Mouse (Mus musculus) CH12.LX (cell line): ENCODE data around the gene Tssk6. TPM values are rescaled to one million over a fixed set of nuclear protein-coding genes. Genes with fewer than 3 reads are reported as not detected.

Source experiments
- DNase-seq: peaks from one replicate; pipeline ENCODE4 v3.0.0-alpha.2; 2013; ENCODE audit errors: extremely low read depth
- H3K27ac ChIP-seq: 2 replicates; pipeline ENCODE4 v1.5.1; 2012; ENCODE audit warnings: low read depth, mild to moderate bottlenecking, control low read depth, moderate library complexity; ENCODE audit not compliant: insufficient read depth
- H3K27me3 ChIP-seq: replicated peaks from 2 replicates; pipeline ENCODE3; 2012; ENCODE audit warnings: inconsistent platforms
- H3K36me3 ChIP-seq, 2 experiments: replicated peaks in 1 of 2; 2 replicates each; pipeline versions ENCODE3 to v1.6.1; 2012; ENCODE audit warnings: inconsistent platforms in 1 of 2, low read length in 1 of 2, mild to moderate bottlenecking in 1 of 2, mixed read lengths in 1 of 2, moderate library complexity in 1 of 2; ENCODE audit not compliant: control insufficient read depth in 1 of 2, insufficient read depth in 1 of 2
- H3K4me1 ChIP-seq, 2 experiments: 2 replicates each; pipeline ENCODE4 v1.6.1; 2012; ENCODE audit warnings: inconsistent platforms in 1 of 2, moderate library complexity in 1 of 2; ENCODE audit not compliant: insufficient read depth in 2 of 2, control insufficient read depth in 1 of 2
- H3K4me2 ChIP-seq: 2 replicates; pipeline ENCODE4 v1.6.1; 2012; ENCODE audit warnings: low read depth, mild to moderate bottlenecking, control low read depth; ENCODE audit not compliant: poor library complexity, insufficient read depth, severe bottlenecking
- H3K4me3 ChIP-seq, 3 experiments: fragments of 150-350 bp in 1 of 3; sonication (generic) in 1 of 3; replicated peaks in 1 of 3; 2 replicates each; pipeline versions ENCODE3 to v1.5.1; 2011 to 2012; ENCODE audit warnings: low read depth in 2 of 3, low read length in 2 of 3, mild to moderate bottlenecking in 2 of 3, moderate library complexity in 2 of 3, control low read depth in 1 of 3, improper control_type of control experiment in 1 of 3, inconsistent platforms in 1 of 3, mixed read lengths in 1 of 3; ENCODE audit not compliant: poor library complexity in 1 of 3
- H3K79me2 ChIP-seq: replicated peaks from 2 replicates; pipeline ENCODE4 v1.6.1; 2012; ENCODE audit warnings: mild to moderate bottlenecking, moderate library complexity; ENCODE audit not compliant: control insufficient read depth, poor library complexity, insufficient read depth, severe bottlenecking; ENCODE audit errors: extremely low read depth
- H3K9ac ChIP-seq: 2 replicates; pipeline ENCODE4 v1.6.1; 2012; ENCODE audit warnings: low read depth, mild to moderate bottlenecking, control low read depth, moderate library complexity; ENCODE audit not compliant: insufficient read depth
- H3K9me3 ChIP-seq: replicated peaks from 2 replicates; pipeline ENCODE3; 2012; ENCODE audit warnings: low read length, inconsistent platforms, mixed read lengths
- BHLHE40 ChIP-seq: IDR thresholded peaks from 2 replicates; pipeline ENCODE4 v1.6.1; 2011; ENCODE audit warnings: mild to moderate bottlenecking, low read depth, low read length, improper control_type of control experiment
- CHD2 ChIP-seq: IDR thresholded peaks from 2 replicates; pipeline ENCODE4 v1.6.1; 2011; ENCODE audit warnings: low read length, improper control_type of control experiment
- ELF1 ChIP-seq: IDR thresholded peaks from 2 replicates; pipeline ENCODE4 v1.6.1; 2014; ENCODE audit warnings: low read depth, mild to moderate bottlenecking, inconsistent platforms, low read length, improper control_type of control experiment
- KAT2A ChIP-seq: IDR thresholded peaks from 2 replicates; pipeline ENCODE4 v1.6.1; 2012; ENCODE audit warnings: low read length, improper control_type of control experiment, inconsistent platforms; ENCODE audit not compliant: insufficient replicate concordance
- MAFK ChIP-seq: IDR thresholded peaks from 2 replicates; pipeline ENCODE4 v1.6.1; 2011; ENCODE audit warnings: low read length, improper control_type of control experiment; ENCODE audit not compliant: insufficient replicate concordance
- MEF2A ChIP-seq: IDR thresholded peaks from 2 replicates; pipeline ENCODE4 v1.6.1; 2014; ENCODE audit warnings: low read depth, mild to moderate bottlenecking, inconsistent platforms, low read length, improper control_type of control experiment, borderline replicate concordance
- MXI1 ChIP-seq: IDR thresholded peaks from 2 replicates; pipeline ENCODE4 v1.6.1; 2011; ENCODE audit warnings: mild to moderate bottlenecking, low read depth, low read length, improper control_type of control experiment
- MYC ChIP-seq: IDR thresholded peaks from 2 replicates; pipeline ENCODE4 v1.6.1; 2011; ENCODE audit warnings: low read depth, mild to moderate bottlenecking, improper control_type of control experiment, low read length
- NELFE ChIP-seq: IDR thresholded peaks from 2 replicates; pipeline ENCODE4 v1.6.1; 2011; ENCODE audit warnings: low read depth, low read length, improper control_type of control experiment
- POLR2AphosphoS2 ChIP-seq: IDR thresholded peaks from 2 replicates; pipeline ENCODE4 v1.6.1; 2011; ENCODE audit warnings: low read depth, low read length, improper control_type of control experiment
- RCOR1 ChIP-seq: conservative IDR thresholded peaks from 2 replicates; pipeline ENCODE4 v1.6.1; 2012; ENCODE audit warnings: low read depth, mild to moderate bottlenecking, inconsistent platforms, low read length, improper control_type of control experiment
- SMC3 ChIP-seq: IDR thresholded peaks from 2 replicates; pipeline ENCODE4 v1.6.1; 2011; ENCODE audit warnings: low read depth, low read length, improper control_type of control experiment
- ZMIZ1 ChIP-seq: IDR thresholded peaks from 2 replicates; pipeline ENCODE4 v1.6.1; 2012; ENCODE audit warnings: low read depth, mild to moderate bottlenecking, inconsistent platforms, low read length, improper control_type of control experiment
- dilution Hi-C: fragments of 300-500 bp; cut with MboI; formaldehyde crosslinking; loops from 2 replicates; pipeline ENCODE4 v1.14.3; 2020; ENCODE audit warnings: low sequenced_read_pairs; ENCODE audit not compliant: extremely low pct_unique_long_range_greater_than_20kb, extremely low pct_ligation_motif_present
- in situ Hi-C: fragments of 300-500 bp; cut with MboI; formaldehyde crosslinking; loops from 3 replicates; pipeline ENCODE4 v1.14.3; 2019; ENCODE audit warnings: low sequenced_read_pairs, low pct_ligation_motif_present, low pct_unique_long_range_greater_than_20kb, mixed read lengths
- polyA plus RNA-seq: library from polyadenylated mRNA; unstranded; fragments of >175 nt; gene quantifications from 2 replicates; pipeline ENCODE4 v1.2.1, GENCODE M21; 2012; ENCODE audit warnings: low read depth; ENCODE audit not compliant: insufficient read length
- total RNA-seq, 2 experiments: library from RNA; depleted of rRNA; stranded (reverse); fragments of 300-350 nt in 1 of 2; fragments of >200 nt in 1 of 2; gene quantifications; 2 replicates each; pipeline ENCODE4 v1.2.3; 2012 to 2014

Gene Tssk6
- total and polyA plus RNA-seq, 3 experiments = 0.44 to 1.8 (median 1.7) TPM

DNA sequence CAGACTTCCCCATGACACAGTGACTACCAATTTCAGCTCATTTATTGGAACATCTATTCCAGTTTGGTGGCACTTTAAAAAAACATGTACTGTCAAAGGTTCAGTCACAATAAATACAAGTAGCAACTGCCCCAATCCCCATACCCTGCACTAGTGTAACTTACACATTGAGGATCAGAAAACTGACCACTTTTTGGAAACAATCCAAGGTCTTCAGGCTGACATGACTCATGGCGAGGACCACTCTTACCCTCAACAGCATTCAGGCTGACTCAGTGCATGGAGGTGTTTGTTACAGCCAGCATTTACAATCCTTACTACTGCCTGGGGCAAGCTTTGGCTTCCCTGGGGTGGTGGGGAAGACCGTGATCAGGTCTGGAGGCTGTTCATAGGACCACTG is 5.1 kb downstream of the Tssk6 start:
- dilution Hi-C loops (no loop called here), in situ Hi-C loops (no loop called here)
- no peaks in the 10 kb centered on the region for H3K9me3 ChIP-seq
- H3K4me1 ChIP-seq = peaks cover 0 to 12% of the 10 kb centered on the region in 2 experiments; a peak in 3 of 4 replicates
- no peak overlapping the region for H3K9ac ChIP-seq
- H3K4me2 ChIP-seq = no peak overlapping the region
- no peaks in the 10 kb centered on the region for H3K27me3 ChIP-seq
- TF ChIP-seq CHD2 (no peak), SMC3 (no peak), RCOR1 (no peak), MAFK (no peak)
- no peaks in the 10 kb centered on the region for H3K79me2 ChIP-seq
- H3K27ac ChIP-seq = no peak overlapping the region
- H3K4me3 ChIP-seq = no peak overlapping the region
- DNase-seq = no peak
- H3K36me3 ChIP-seq = peaks cover 44 to 54% of the 10 kb centered on the region in 2 experiments

- TF ChIP-seq CHD2 (no peak), MYC (no peak), MXI1 (no peak), NELFE (no peak), BHLHE40 (no peak)
- dilution Hi-C loops (no loop called here), in situ Hi-C loops (no loop called here)
- Histone ChIP-seq H3K79me2 (no peaks in the 10 kb centered on the region), H3K9me3 (no peaks in the 10 kb centered on the region), H3K4me1 (no peaks in the 10 kb centered on the region), H3K4me2 (no peak overlapping the region), H3K36me3 (peaks cover 87 to 99% of the 10 kb centered on the region in 2 experiments), H3K27ac (no peak overlapping the region), H3K9ac (no peak overlapping the region), H3K27me3 (no peaks in the 10 kb centered on the region), H3K4me3 (no peak overlapping the region)
- no peak for DNase-seq
These were observed 9.9 kb downstream of the Tssk6 start for GRCm38 (mm10) chr8:69911917-69912316.

GRCm38 (mm10) chr8:69912478-69913074 is 10.6 kb downstream of the Tssk6 start:
- H3K4me1 ChIP-seq = no peaks in the 10 kb centered on the region
- H3K79me2 ChIP-seq = no peaks in the 10 kb centered on the region
- H3K4me2 ChIP-seq = no peak overlapping the region
- H3K4me3 ChIP-seq = no peak overlapping the region
- H3K9ac ChIP-seq = no peak overlapping the region
- DNase-seq = no peak
- peaks cover 89 to 100% of the 10 kb centered on the region in 2 experiments for H3K36me3 ChIP-seq
- no peak overlapping the region for H3K27ac ChIP-seq
- dilution Hi-C loops = no loop called here
- H3K9me3 ChIP-seq = no peaks in the 10 kb centered on the region
- in situ Hi-C loops = no loop called here
- TF ChIP-seq ELF1 (no peak), KAT2A (no peak), ZMIZ1 (no peak), POLR2AphosphoS2 (no peak), MYC (no peak), MEF2A (no peak)
- TF ChIP-seq, all 38 proteins: peak for 0
- H3K27me3 ChIP-seq = no peaks in the 10 kb centered on the region
